Mouse (Mus musculus): Measurements from ENCODE around the gene Ltc4s.

- TF ChIP-seq POLR2A (IDR thresholded peaks at IDR 0.05; ENCODE audit: control insufficient read depth, low read depth, low read length) (no peak), CTCF (IDR thresholded peaks at IDR 0.05; ENCODE audit: control insufficient read depth, insufficient read depth, insufficient replicate concordance, low read depth, low read length) (no peak)
Observed at GRCm38 (mm10) chr11:50238324-50238723, at the start of gene Ltc4s.

Measured in testis, adult 2 months (tissue).